Mouse (Mus musculus) hindbrain, embryonic 13.5 days (tissue): Measurements from ENCODE around the gene Ttll4. TPM values are rescaled to one million over a fixed set of nuclear protein-coding genes. Genes with fewer than 3 reads are reported as not detected.

ENCODE experiments used
- ATAC-seq: fragments of 200-750 bp; cut with Nextera tagmentation; 2 replicates; pipeline ENCODE4 v1.8.0; 2017; ENCODE audit warnings: moderate TSS enrichment; ENCODE audit not compliant: low FRiP score
- H3K27ac ChIP-seq: fragments of 300-500 bp; sonication (generic); 2 replicates; pipeline ENCODE4 v1.5.1; 2015; ENCODE audit warnings: inconsistent platforms, mild to moderate bottlenecking, moderate library complexity
- H3K27me3 ChIP-seq: fragments of 300-500 bp; sonication (generic); 2 replicates; pipeline ENCODE4 v1.6.1; 2015; ENCODE audit warnings: mild to moderate bottlenecking, inconsistent platforms
- H3K36me3 ChIP-seq: fragments of 300-500 bp; sonication (generic); 2 replicates; pipeline ENCODE4 v1.6.1; 2015; ENCODE audit warnings: mild to moderate bottlenecking, inconsistent platforms
- H3K4me1 ChIP-seq: fragments of 300-500 bp; sonication (generic); replicated peaks from 2 replicates; pipeline ENCODE4 v1.6.1; 2015; ENCODE audit warnings: inconsistent platforms
- H3K4me2 ChIP-seq: fragments of 300-500 bp; sonication (generic); 2 replicates; pipeline ENCODE4 v1.6.1; 2015; ENCODE audit warnings: inconsistent platforms, mild to moderate bottlenecking, moderate library complexity
- H3K4me3 ChIP-seq: fragments of 300-500 bp; sonication (generic); 2 replicates; pipeline ENCODE4 v1.5.1; 2015; ENCODE audit warnings: mild to moderate bottlenecking, inconsistent platforms
- H3K9ac ChIP-seq: fragments of 300-500 bp; sonication (generic); 2 replicates; pipeline ENCODE4 v1.6.1; 2015; ENCODE audit warnings: mild to moderate bottlenecking, inconsistent platforms
- H3K9me3 ChIP-seq: fragments of 300-500 bp; sonication (generic); 2 replicates; pipeline ENCODE4 v1.6.1; 2016; ENCODE audit warnings: inconsistent platforms
- WGBS: fragments of 180-500 bp; shearing (Covaris S2); methylation state at CpG from one replicate; pipeline ENCODE4 v1.1.7; 2015; 5-methylcytosine and 5-hydroxymethylcytosine counted together
- polyA plus RNA-seq: library from polyadenylated mRNA; unstranded; fragments of >200 nt; fragmentation: Nextera tagmentation; extraction: Ambion mirVana; gene quantifications from 2 replicates; pipeline ENCODE4 v1.2.1, GENCODE M21; 2015

The Ttll4 gene
- polyA plus RNA-seq, 1 experiment from 2014 or later = 13.3 TPM

GRCm38 (mm10) chr1:74736977-74737376, 75.4 kb downstream of the Ttll4 start:
- no peaks in the 10 kb centered on the region for H3K4me1 ChIP-seq
- no peaks in the 10 kb centered on the region for H3K27me3 ChIP-seq
- 95% methylated on average over 12 of the region's 12 CpGs for WGBS
- no peaks in the 10 kb centered on the region for H3K9me3 ChIP-seq
- no peaks in the 10 kb centered on the region for H3K36me3 ChIP-seq
- H3K27ac ChIP-seq = no peak overlapping the region
- ATAC-seq = no peak
- H3K4me3 ChIP-seq = no peak overlapping the region
- H3K9ac ChIP-seq = no peak overlapping the region
- no peak overlapping the region for H3K4me2 ChIP-seq

DNA sequence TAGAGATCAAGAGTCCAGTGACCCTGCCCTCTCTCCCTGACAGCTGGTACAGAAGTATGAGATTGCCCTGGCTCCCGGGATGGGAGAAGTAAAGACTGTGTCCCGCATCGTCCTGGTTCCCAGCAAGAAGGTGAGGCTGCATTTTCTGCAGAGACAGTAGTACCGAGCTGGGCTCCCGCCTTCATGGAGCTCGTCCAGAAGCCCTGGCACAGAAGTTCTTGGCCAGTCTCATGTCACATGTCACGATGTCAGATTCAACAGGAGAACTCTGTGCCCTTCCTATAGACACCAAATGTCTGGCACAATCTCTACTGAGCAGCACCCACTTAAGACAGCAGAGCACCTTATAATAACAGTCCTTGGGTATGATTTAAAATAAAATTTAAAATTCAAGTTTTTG, 76.0 kb downstream of the Ttll4 start:
- Histone ChIP-seq H3K36me3 (no peaks in the 10 kb centered on the region), H3K9me3 (no peaks in the 10 kb centered on the region), H3K4me3 (no peak overlapping the region), H3K27me3 (no peaks in the 10 kb centered on the region), H3K4me1 (no peaks in the 10 kb centered on the region), H3K27ac (no peak overlapping the region), H3K4me2 (no peak overlapping the region), H3K9ac (no peak overlapping the region)
- 92% methylated on average over 7 of the region's 7 CpGs for WGBS
- ATAC-seq = no peak

- no peak overlapping the region for H3K9ac ChIP-seq
- no peaks in the 10 kb centered on the region for H3K9me3 ChIP-seq
- H3K27me3 ChIP-seq = no peaks in the 10 kb centered on the region
- no peak overlapping the region for H3K4me2 ChIP-seq
- no peaks in the 10 kb centered on the region for H3K36me3 ChIP-seq
- no peaks in the 10 kb centered on the region for H3K4me1 ChIP-seq
- ATAC-seq = no peak
- no peak overlapping the region for H3K4me3 ChIP-seq
- no peak overlapping the region for H3K27ac ChIP-seq
- WGBS = 80% methylated on average over 7 of the region's 7 CpGs
Observed at GRCm38 (mm10) chr1:74740846-74741245, 79.3 kb downstream of the Ttll4 start.

- H3K27ac ChIP-seq = no peak overlapping the region
- H3K27me3 ChIP-seq = peaks cover 39% of the 10 kb centered on the region
- H3K4me3 ChIP-seq = no peak overlapping the region
- no peak for ATAC-seq
- H3K36me3 ChIP-seq = no peaks in the 10 kb centered on the region
- no peaks in the 10 kb centered on the region for H3K9me3 ChIP-seq
- no peak overlapping the region for H3K9ac ChIP-seq
- no peak overlapping the region for H3K4me2 ChIP-seq
- H3K4me1 ChIP-seq = peaks cover 5% of the 10 kb centered on the region
- 78% methylated on average over 5 of the region's 5 CpGs for WGBS
Observed at GRCm38 (mm10) chr1:74747335-74747734, 85.8 kb downstream of the Ttll4 start.

DNA sequence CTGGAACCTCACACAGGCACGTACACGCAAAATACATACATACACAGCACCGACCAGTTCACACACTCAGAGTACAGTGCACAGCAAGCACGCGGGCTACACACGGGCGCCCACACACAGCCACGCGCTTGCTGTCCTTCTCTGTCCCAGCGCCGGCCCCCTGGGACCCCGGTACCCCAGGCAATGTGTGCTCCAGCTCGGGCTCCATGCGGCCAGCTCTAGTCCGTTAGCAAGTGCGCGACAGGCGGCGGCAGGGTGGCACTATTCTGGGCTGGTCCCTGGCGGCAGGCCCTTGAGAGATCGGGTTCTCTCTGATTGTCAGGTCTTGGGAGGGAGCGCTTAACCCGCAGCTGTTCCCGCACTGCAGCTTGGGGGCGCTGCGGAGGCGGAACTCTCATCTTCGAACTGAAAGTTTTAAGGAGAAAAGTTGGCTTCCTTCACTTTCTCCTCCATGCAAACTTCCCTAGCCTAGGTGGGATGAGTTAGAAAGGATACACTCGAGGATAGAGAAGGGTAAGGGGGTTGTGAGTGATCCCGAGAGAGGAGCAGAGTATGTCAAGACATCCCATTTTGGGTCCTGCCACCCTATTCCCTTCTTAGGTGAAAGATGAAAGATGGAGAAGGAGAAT, 87.2 kb downstream of the Ttll4 start, which contains the start of gene Prkag3:
Gene Prkag3, minus strand, starts transcription at position 579 of the 629 bp plus-strand sequence.
- ATAC-seq = no peak
- WGBS = 10% methylated on average over 30 of the region's 30 CpGs
- Histone ChIP-seq H3K4me2 (peak within 1 kb of the TSS; percentile 42), H3K4me3 (peak within 1 kb of the TSS; percentile 21), H3K27ac (no peak within 1 kb of the TSS), H3K9ac (peak within 1 kb of the TSS; percentile 29; the same call in 1 of the 2 replicates), H3K4me1 (peaks cover 5% of the 10 kb centered on the region), H3K9me3 (no peaks in the 10 kb centered on the region), H3K36me3 (no peaks in the 10 kb centered on the region), H3K27me3 (peaks cover 39% of the 10 kb centered on the region)

DNA sequence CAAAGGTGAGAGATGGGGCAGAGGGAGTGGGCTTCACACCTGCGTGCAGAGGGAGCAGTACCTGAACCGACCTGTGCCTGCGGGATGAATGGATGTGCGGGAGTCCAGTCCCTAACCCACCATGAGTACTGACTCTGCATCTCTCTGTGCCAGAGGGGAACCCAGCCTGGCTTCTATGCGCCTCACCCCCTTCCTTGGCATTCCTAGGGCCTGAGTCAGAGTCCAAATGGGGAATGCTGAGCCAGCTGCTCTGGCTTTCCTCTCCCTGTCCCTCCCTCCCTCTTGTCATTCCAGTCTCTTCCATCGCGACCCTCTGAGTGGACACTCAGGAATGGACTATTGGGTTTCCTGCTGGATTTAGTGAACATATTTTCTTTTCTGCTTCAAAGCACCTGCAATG, 87.8 kb downstream of the Ttll4 start:
- Histone ChIP-seq H3K27me3 (peaks cover 40% of the 10 kb centered on the region), H3K9me3 (no peaks in the 10 kb centered on the region), H3K4me3 (no peak overlapping the region), H3K4me2 (no peak overlapping the region), H3K27ac (no peak overlapping the region), H3K4me1 (peaks cover 5% of the 10 kb centered on the region), H3K36me3 (no peaks in the 10 kb centered on the region), H3K9ac (no peak overlapping the region)
- ATAC-seq = no peak
- WGBS = 66% methylated on average over 7 of the region's 7 CpGs

GRCm38 (mm10) chr1:74750683-74751082, 89.1 kb downstream of the Ttll4 start:
- peaks cover 42% of the 10 kb centered on the region for H3K27me3 ChIP-seq
- no peak for ATAC-seq
- no peak overlapping the region for H3K4me3 ChIP-seq
- H3K4me1 ChIP-seq = peaks cover 5% of the 10 kb centered on the region
- H3K4me2 ChIP-seq = no peak overlapping the region
- no peak overlapping the region for H3K27ac ChIP-seq
- no peaks in the 10 kb centered on the region for H3K36me3 ChIP-seq
- no peaks in the 10 kb centered on the region for H3K9me3 ChIP-seq
- H3K9ac ChIP-seq = no peak overlapping the region
- WGBS = 81% methylated on average over 4 of the region's 4 CpGs

DNA sequence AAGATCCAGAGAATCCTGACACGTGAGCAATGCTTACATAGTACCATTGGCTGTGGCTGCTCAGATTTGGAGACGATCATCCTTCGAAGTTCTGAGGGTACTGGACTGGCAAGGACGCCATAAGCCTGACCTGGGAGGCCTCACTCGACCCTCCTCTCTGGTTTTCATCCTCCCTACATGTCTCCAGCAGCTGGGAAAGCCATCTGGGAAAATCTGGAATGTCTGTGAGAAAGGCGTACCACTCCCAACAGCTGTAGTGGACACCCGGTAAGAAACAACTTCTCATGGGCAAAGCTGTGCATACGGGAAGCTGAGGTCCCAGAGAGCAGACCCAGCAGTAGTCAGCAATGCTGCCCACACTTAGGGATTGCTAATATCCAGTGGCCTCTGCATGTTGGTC, 90.6 kb downstream of the Ttll4 start:
- no peaks in the 10 kb centered on the region for H3K36me3 ChIP-seq
- no peak overlapping the region for H3K4me2 ChIP-seq
- no peak for ATAC-seq
- H3K4me3 ChIP-seq = no peak overlapping the region
- no peak overlapping the region for H3K9ac ChIP-seq
- peaks cover 5% of the 10 kb centered on the region for H3K4me1 ChIP-seq
- no peak overlapping the region for H3K27ac ChIP-seq
- peaks cover 36% of the 10 kb centered on the region for H3K27me3 ChIP-seq
- no peaks in the 10 kb centered on the region for H3K9me3 ChIP-seq
- WGBS = 83% methylated on average over 8 of the region's 8 CpGs

DNA sequence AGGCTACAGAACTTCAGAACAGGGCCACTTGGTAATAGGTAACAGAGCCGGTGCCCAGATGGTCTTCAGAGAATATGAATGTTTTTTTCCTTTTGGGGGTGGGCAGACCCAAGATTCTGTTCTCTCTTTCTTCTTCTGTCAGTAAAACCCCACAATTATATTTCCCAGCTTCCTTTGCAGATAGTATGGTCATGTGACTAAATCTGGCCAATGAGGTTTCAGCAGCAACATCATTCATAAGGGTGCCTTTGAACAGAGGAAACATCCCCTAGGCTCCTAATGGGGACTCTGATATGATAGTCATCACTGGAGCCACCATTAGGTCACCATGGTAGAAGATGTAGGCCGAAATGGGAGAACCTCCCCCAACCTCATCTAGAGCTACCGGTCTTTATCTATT, 91.3 kb downstream of the Ttll4 start:
- H3K27ac ChIP-seq = no peak overlapping the region
- H3K36me3 ChIP-seq = no peaks in the 10 kb centered on the region
- H3K9me3 ChIP-seq = no peaks in the 10 kb centered on the region
- no peak overlapping the region for H3K4me3 ChIP-seq
- no peak overlapping the region for H3K4me2 ChIP-seq
- no peak overlapping the region for H3K9ac ChIP-seq
- 94% methylated on average over 3 of the region's 3 CpGs for WGBS
- H3K27me3 ChIP-seq = peaks cover 33% of the 10 kb centered on the region
- ATAC-seq = no peak
- H3K4me1 ChIP-seq = peaks cover 5% of the 10 kb centered on the region

Other genes with a start within 250 kb of the Ttll4 start
- gene Cnot9, start 155.7 kb upstream of the Ttll4 start, polyA plus RNA-seq = 49.6 and 51.6 TPM in 2 replicates
- gene Plcd4, start 118.9 kb upstream of the Ttll4 start, polyA plus RNA-seq = 3.4 and 4.1 TPM in 2 replicates
- gene Usp37, start 117.5 kb upstream of the Ttll4 start, polyA plus RNA-seq = 27.2 and 28.1 TPM in 2 replicates
- 7.7 and 8.3 TPM in 2 replicates for gene Zfp142, start 73.5 kb upstream of the Ttll4 start, polyA plus RNA-seq
- gene Bcs1l, start 73.5 kb upstream of the Ttll4 start, polyA plus RNA-seq = 21.6 and 23.3 TPM in 2 replicates
- gene Rnf25, start 60.3 kb upstream of the Ttll4 start, polyA plus RNA-seq = 46.4 and 47.5 TPM in 2 replicates
- gene Stk36, start 60.3 kb upstream of the Ttll4 start, polyA plus RNA-seq = 22.1 and 24.8 TPM in 2 replicates
- gene Cyp27a1, start 51.8 kb downstream of the Ttll4 start, polyA plus RNA-seq = 2.1 TPM in 2 replicates
- 0.16 and 0.21 TPM in 2 replicates for gene Prkag3, start 87.5 kb downstream of the Ttll4 start, polyA plus RNA-seq
- gene Wnt6, start 110.1 kb downstream of the Ttll4 start, polyA plus RNA-seq = 3.6 and 4.5 TPM in 2 replicates
- gene Wnt10a, start 129.8 kb downstream of the Ttll4 start, polyA plus RNA-seq = 0.19 and 0.45 TPM in 2 replicates
- 6.1 and 6.5 TPM in 2 replicates for gene Cdk5r2, start 193.2 kb downstream of the Ttll4 start, polyA plus RNA-seq
- gene Fev, start 223.7 kb downstream of the Ttll4 start, polyA plus RNA-seq = 4.1 and 6.7 TPM in 2 replicates
- 2.9 and 4.9 TPM in 2 replicates for gene Cryba2, start 231.4 kb downstream of the Ttll4 start, polyA plus RNA-seq